Mouse (Mus musculus) ES-CJ7 (cell line): ENCODE measurements around the gene St6galnac3.

Source experiments
- DNase-seq: peaks from one replicate; pipeline ENCODE4 v3.0.0; 2011; ENCODE audit warnings: low read depth, low spot score

The St6galnac3 gene

GRCm38 (mm10) chr3:153414132-153414531 is 310.8 kb downstream of the St6galnac3 start:
- no peak for DNase-seq

DNA sequence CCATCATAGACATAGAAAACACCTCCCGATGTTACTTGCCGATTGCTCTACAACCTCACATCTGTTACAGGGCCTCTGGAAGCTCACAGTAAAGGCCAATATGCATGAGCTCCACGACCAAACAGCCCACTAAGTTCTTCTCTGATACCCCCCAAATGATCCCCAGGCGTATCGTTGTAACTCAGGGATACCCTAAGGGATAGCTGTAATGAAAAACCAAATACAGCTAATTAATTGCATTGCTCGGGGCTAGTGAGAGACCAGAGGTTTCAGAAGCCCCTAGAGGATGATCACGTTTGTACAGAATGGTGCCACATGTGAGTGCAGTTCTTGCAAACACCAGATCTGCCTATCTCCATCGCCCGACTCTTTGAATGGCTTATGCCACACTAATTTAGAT is 315.7 kb downstream of the St6galnac3 start:
- DNase-seq, result no peak

GRCm38 (mm10) chr3:153408361-153408760 is 316.6 kb downstream of the St6galnac3 start:
- no peak for DNase-seq

DNA sequence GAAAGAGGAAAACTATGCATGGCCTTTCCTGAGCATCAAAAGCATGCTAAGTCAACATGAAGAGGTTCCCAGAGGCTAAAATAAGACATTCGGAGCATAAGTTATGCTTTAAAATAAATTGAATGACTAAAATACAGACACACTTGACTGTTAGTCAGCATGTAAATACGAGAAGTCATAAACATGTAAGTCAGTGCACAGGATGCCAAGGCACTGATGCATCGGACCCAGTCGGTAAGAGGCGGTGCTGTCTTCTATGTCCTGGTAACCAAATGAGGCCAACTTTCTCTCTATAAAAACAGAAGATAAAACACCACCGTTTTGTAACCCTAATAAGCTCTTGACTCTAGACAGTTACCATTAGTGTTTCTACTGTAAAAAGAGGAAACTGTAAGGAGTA is 317.3 kb downstream of the St6galnac3 start:
- no peak for DNase-seq

- DNase-seq, result no peak
Measured at GRCm38 (mm10) chr3:153406858-153407257, 318.1 kb downstream of the St6galnac3 start.

- no peak for DNase-seq
Measured at GRCm38 (mm10) chr3:153406220-153406619, 318.8 kb downstream of the St6galnac3 start.

- no peak for DNase-seq
Measured at GRCm38 (mm10) chr3:153405643-153406042, 319.3 kb downstream of the St6galnac3 start.

DNA sequence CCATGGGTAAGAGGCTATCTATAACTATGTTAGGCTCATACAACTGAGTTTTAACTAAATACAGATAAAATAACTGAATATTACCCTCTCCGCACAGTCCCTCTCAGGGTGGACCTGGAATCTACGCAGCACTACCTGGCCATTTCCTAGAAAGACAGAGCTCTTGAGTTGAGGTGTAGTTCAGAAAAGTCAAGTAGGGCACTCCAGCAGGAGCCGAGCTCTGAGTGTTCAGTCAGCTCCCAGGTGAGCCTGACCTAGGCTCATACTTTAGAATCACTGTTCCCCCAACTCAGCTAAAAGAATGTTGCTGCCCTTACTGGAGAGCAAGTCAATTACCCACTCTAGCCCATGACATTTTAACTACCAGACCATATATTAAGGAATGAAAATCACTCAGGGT is 324.7 kb downstream of the St6galnac3 start:
- DNase-seq, result no peak

GRCm38 (mm10) chr3:153399574-153399973 is 325.4 kb downstream of the St6galnac3 start:
- DNase-seq, result no peak

- DNase-seq, result no peak
Measured at GRCm38 (mm10) chr3:153397726-153398125, 327.2 kb downstream of the St6galnac3 start.

DNA sequence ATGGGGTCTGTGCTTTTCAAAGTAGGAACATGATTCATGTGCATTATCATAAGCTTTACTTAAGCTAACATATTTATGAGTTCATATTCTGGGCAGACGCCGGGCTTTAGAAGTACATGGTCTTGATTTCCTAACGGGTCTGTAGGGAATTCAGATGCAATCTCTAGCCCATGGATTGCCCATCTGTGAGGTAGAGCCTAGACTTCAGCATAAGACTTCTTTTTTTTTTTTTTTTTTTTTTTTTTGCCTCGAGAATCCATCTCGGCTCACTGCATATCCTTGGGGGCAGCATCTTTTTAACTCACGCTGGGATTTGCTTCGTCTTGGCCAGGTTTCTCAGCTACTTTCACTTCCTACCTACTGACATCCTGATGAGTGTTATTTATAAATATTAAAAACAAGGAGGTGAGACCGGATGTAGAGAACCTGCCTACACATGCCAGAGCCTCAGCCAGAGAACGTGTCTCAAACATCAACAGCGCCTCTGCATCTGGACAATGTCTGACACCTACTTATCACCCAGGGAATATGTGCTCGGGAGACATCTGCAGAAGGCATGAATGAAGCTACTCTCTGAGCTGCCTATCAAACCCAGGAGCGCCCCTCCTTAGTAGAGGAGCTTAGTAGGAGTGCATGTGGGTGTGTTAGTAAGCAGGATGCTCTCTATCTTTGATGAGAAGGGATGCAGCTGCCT is 328.5 kb downstream of the St6galnac3 start:
- DNase-seq, result no peak

- no peak for DNase-seq
Measured at GRCm38 (mm10) chr3:153395351-153395750, 329.6 kb downstream of the St6galnac3 start.

GRCm38 (mm10) chr3:153394751-153395150 is 330.2 kb downstream of the St6galnac3 start:
- no peak for DNase-seq

DNA sequence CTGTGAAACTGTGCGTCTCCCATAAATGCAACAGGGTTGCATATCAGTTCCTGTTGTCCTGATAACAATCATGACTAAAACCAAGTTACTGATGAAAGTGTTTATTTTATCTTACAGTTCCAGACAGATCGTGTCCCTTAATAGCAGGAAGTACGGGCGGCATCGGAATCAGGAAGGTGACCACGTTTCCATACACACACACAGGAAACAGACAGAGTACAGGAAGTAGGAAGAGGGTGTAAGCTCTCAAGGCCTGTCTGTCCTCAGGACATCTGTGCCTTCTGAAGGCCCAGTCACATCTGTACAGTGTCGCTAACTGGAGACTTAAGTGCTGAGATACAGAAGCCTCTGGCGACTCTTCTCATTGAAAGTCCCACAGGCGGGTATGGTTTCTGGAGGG is 330.8 kb downstream of the St6galnac3 start:
- DNase-seq, result no peak

GRCm38 (mm10) chr3:153391451-153391850 is 333.5 kb downstream of the St6galnac3 start:
- DNase-seq, result peak; percentile 42

DNA sequence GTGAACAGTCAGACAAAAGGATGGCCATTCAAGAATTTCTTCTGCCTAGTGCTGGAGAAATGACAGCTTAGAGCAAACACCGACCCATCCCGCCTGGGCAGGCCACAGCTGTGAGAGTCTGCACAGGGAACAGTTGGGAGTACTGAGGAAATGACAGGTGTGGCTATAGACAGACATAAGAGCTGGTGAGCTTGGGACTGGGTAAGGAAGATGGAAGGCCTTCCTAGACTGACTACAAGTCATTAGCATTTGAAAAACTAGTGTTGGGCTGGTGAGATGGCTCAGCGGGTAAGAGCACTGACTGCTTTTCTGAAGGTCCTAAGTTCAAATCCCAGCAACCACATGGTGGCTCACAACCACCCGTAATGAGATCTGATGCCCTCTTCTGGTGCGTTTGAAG is 340.3 kb downstream of the St6galnac3 start:
- peak; percentile 77 for DNase-seq

DNA sequence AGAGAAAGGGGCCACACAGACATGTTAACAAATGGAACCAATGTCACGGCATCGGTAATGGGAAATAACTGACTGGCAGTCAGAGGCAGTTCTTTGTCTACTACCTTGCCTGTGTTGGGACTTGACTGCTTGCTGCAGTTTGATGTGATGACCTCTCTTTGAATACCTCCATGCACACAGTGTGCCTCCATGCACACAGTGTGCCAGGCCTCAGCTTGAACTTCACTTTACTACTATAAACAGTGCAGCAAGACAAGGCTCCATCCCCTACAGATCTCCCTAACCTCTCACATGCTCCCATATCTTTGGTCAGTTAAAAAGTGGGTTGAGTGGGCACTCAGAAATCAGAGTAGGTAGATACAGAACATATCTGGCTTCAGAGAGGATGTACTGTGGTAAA is 341.3 kb downstream of the St6galnac3 start:
- DNase-seq, result no peak

- DNase-seq, result no peak
Measured at GRCm38 (mm10) chr3:153365057-153365755, 359.8 kb downstream of the St6galnac3 start.

GRCm38 (mm10) chr3:153364366-153364765 is 360.6 kb downstream of the St6galnac3 start:
- no peak for DNase-seq

- peak; percentile 93 for DNase-seq
Measured at GRCm38 (mm10) chr3:153359966-153360365, 365.0 kb downstream of the St6galnac3 start.

DNA sequence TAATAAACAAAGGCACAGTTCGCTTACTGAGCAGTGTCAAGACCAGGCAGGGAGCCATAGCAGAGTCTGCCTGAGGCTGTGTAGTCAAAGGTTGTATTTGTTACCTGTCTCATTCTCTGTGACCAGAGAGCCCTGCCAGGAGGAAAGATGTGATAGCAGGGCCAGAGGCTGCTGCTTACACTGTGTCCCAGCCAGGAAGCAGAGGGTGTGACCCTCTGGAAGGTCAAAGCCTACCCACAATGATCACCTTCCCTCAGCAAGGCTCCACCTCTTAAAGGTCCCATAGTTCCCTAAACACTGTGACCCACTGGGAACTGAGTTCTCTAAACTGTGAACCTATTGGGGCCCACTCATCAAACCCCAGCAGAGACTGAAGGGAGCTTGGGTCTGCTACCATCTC is 368.9 kb downstream of the St6galnac3 start:
- peak; percentile 52 for DNase-seq

- peak; percentile 13 for DNase-seq
Measured at GRCm38 (mm10) chr3:153354988-153355297, 370.0 kb downstream of the St6galnac3 start.

DNA sequence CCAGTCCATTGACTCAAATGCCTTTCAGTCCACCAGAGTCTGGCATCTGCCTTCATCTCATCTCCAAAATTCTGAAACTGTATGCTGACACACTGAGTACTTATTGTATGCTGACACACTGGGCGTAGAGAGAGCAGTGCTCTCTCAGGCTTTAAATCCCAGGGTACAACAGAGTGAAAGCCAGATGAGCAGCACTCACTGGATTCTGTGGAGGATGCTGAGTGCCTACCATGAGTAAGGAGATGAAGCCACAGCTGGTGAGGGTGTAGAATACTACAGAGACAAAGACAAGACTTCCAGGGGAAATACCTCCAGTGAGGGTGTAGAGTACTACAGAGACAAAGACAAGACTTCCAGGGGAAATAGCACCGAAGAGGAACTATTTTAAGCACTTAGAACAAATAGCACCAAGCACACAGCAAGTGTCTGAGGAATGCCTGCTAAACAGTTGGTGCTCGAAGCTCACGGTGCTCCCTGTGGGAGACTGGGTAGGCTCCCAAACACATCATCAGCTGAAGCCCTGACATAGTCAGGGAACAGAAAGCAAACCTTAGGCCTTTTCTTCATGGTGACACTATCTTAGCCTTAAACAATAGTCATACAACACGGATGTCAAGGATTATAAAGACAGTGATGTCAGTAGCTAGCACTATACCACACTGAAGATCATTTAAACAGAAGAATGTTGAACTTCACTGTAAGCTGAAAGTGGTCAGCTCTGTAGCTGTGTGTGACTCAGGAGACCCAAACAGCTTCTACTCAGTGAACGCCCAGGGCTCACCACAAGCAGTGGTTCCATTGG is 370.6 kb downstream of the St6galnac3 start:
- DNase-seq, result no peak
